Mouse (Mus musculus) spleen, postnatal 10 days (tissue): ENCODE measurements around the gene Serpinb9b.
A peak's percentile ranks its signal among the peaks of the same experiment; 100 is the strongest.

Source experiments
- DNase-seq, 2 experiments: peaks; one replicate each; pipeline ENCODE4 v3.0.0; 2021 to 2022; ENCODE audit warnings: low spot score in 2 of 2

The Serpinb9b gene

GRCm38 (mm10) chr13:33043542-33043941 lies 16.3 kb downstream of the Serpinb9b start:
- no peak for DNase-seq

GRCm38 (mm10) chr13:33047234-33047633 lies 20.0 kb downstream of the Serpinb9b start:
- DNase-seq = no peak

- DNase-seq = no peak
Observed at GRCm38 (mm10) chr13:33048187-33048586, 21.0 kb downstream of the Serpinb9b start.

GRCm38 (mm10) chr13:33051697-33052096 lies 24.5 kb downstream of the Serpinb9b start:
- no peak for DNase-seq

GRCm38 (mm10) chr13:33063048-33063447 lies 35.8 kb downstream of the Serpinb9b start:
- DNase-seq = no peak

GRCm38 (mm10) chr13:33067387-33067977 lies 40.3 kb downstream of the Serpinb9b start:
- DNase-seq = no peak

GRCm38 (mm10) chr13:33068164-33068563 lies 40.9 kb downstream of the Serpinb9b start:
- peak in 1 of 2 experiments; percentile 29 for DNase-seq

- DNase-seq = no peak
Observed at GRCm38 (mm10) chr13:33071776-33072175, 44.6 kb downstream of the Serpinb9b start.

GRCm38 (mm10) chr13:33074029-33074428 lies 46.8 kb downstream of the Serpinb9b start:
- DNase-seq = peak in 1 of 2 experiments; percentile 61

GRCm38 (mm10) chr13:33076247-33076646 lies 49.0 kb downstream of the Serpinb9b start:
- DNase-seq = no peak

- DNase-seq = no peak
Observed at GRCm38 (mm10) chr13:33077026-33077685, 49.9 kb downstream of the Serpinb9b start.

- DNase-seq = no peak
Observed at GRCm38 (mm10) chr13:33078056-33078705, 51.0 kb downstream of the Serpinb9b start, which contains the start of gene Serpinb1b. Gene Serpinb1b, plus strand, starts transcription at chr13:33078575.

GRCm38 (mm10) chr13:33079391-33079790 lies 52.2 kb downstream of the Serpinb9b start:
- no peak for DNase-seq

GRCm38 (mm10) chr13:33080356-33080755 lies 53.1 kb downstream of the Serpinb9b start:
- peak in 1 of 2 experiments; percentile 43 for DNase-seq

- no peak for DNase-seq
Observed at GRCm38 (mm10) chr13:33083834-33084233, 56.6 kb downstream of the Serpinb9b start.

- DNase-seq = no peak
Observed at GRCm38 (mm10) chr13:33084975-33085694, 57.9 kb downstream of the Serpinb9b start.

- DNase-seq = no peak
Observed at GRCm38 (mm10) chr13:33085695-33086432, 58.6 kb downstream of the Serpinb9b start.

GRCm38 (mm10) chr13:33089566-33089965 lies 62.4 kb downstream of the Serpinb9b start:
- no peak for DNase-seq

GRCm38 (mm10) chr13:33090546-33090945 lies 63.3 kb downstream of the Serpinb9b start:
- no peak for DNase-seq

GRCm38 (mm10) chr13:33091306-33091705 lies 64.1 kb downstream of the Serpinb9b start:
- DNase-seq = no peak
